Mouse (Mus musculus) kidney, adult 2 months (tissue): Measurements from ENCODE around the gene Tctn1.

Source experiments
- CTCF ChIP-seq: fragments of 200-500 bp; conservative IDR thresholded peaks from 2 replicates; pipeline ENCODE4 v1.5.1; 2011; ENCODE audit warnings: low read depth, mild to moderate bottlenecking, control low read depth, low read length, moderate library complexity, mixed read lengths; ENCODE audit not compliant: insufficient read depth, insufficient read length
- POLR2A ChIP-seq: fragments of 200-500 bp; IDR thresholded peaks from one replicate; pipeline ENCODE4 v1.6.1; 2011; ENCODE audit warnings: low read depth, low read length, control low read depth

DNA sequence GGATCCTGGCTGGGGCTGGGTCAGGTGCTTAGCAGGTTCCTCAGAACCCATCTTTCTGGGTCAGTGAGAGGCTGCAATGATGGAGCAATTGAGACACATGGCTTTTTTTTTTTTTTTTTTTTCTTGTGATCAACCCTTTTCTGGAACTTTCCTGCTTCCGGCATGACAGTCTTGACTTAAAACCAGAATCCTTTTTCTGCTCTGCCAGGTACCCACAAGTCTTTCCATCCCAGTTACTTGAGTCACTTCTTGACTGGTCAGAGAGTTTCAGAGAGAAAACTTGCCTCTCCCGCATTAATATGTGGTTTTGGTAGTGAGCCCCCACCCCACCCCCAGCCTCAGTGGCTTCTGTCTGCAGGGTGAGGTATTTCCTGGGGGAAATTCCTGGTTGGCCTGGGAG lies 40.0 kb downstream of the Tctn1 start:
- TF ChIP-seq CTCF (no peak), POLR2A (no peak)
